Mouse (Mus musculus): Measurements from ENCODE around the gene Mab21l1.

- TF ChIP-seq POLR2A (IDR thresholded peaks at IDR 0.05; ENCODE audit: low read depth, low read length) (no peak), CTCF (IDR thresholded peaks at IDR 0.05; ENCODE audit: extremely low read depth, insufficient read length, insufficient replicate concordance, low read depth, low read length) (no peak)
Measured at GRCm38 (mm10) chr3:55789856-55790255, 7.5 kb downstream of the Mab21l1 start.

Measured in small intestine, adult 2 months (tissue).